Mouse (Mus musculus): ENCODE data around the gene Kazald1.
A peak's percentile ranks its signal among the peaks of the same experiment; 100 is the strongest.

The Kazald1 gene

GRCm38 (mm10) chr19:45076586-45077510, 1.8 kb downstream of the Kazald1 start:
- no peak for DNase-seq (ENCODE audit: low spot score in 2 of 2)

DNA sequence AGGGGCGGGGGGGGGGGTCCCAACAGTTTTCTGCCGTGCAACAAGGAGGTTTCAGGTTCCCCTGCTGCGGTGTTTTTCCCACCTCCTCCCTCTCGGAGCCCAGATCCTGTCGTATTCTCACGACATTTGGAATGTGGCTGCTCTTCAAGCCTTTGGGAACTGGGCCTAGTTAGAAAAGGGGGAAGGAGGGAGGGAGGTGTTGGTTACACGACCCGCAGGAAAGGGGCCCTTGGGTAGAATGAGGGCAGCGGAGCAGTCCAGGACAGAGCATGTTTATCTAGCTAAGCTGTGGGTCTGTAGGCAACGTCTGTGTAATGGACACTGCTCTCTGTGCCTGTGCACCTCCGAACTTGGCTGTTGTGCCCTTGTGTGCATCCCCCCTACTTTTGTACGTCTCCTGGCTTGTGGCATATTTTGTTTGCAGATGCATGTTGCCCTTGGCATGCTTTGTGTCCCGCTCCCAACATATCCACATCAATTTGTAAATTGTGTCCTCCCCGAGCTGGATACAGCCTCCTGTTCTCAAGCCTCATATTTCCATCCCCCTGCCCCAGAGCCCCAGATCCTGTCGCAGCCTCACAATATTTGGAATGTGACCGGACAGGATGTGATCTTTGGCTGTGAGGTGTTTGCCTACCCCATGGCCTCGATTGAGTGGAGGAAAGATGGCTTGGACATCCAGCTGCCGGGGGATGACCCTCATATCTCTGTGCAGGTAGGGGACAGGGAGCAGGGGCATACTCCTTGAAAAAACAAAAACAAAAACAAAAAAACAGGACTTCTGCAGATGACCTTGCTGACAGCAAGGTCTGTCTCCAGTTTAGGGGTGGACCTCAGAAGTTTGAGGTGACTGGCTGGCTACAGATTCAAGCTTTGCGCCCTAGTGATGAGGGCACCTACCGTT, 3.0 kb downstream of the Kazald1 start:
- DNase-seq (ENCODE audit: low spot score in 2 of 2): no peak

DNA sequence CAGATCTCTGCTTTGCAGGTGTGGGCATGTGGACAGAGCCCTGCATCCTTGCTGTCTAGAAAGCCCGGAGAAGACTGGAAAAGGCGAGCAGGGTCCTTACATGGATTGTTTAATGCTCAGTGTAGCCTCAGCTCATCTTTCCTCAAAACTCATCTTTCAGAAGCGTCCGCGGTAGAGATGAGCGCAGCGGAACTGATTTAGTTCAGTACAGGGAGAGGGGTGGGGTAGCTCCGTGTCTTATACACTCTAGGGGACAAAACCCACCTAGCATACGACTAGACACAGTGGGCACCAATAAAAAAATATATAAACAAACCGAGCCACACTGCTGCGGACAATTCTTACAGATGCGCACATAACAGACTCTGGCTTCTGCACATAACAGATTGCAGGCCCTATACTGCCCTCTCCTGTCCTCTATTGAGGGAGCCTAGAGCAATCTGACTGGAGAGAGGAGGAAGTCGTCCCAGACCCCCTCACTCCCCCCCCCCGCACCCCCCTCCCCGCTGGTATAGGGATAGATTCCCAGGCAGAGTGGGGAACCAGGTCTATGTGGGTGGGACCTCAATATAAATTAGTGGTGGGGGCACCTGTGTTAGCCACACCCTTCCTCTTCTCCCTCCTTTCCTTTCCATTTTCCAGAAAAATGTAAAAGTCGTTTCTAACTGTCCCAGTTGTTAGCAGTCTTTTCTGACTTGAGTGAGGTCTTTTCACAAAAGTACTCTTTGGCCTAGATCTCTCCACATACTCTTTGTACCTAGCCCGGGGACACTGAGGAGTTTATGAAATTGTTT, 4.1 kb downstream of the Kazald1 start:
- no peak for DNase-seq (ENCODE audit: low spot score in 2 of 2)

DNA sequence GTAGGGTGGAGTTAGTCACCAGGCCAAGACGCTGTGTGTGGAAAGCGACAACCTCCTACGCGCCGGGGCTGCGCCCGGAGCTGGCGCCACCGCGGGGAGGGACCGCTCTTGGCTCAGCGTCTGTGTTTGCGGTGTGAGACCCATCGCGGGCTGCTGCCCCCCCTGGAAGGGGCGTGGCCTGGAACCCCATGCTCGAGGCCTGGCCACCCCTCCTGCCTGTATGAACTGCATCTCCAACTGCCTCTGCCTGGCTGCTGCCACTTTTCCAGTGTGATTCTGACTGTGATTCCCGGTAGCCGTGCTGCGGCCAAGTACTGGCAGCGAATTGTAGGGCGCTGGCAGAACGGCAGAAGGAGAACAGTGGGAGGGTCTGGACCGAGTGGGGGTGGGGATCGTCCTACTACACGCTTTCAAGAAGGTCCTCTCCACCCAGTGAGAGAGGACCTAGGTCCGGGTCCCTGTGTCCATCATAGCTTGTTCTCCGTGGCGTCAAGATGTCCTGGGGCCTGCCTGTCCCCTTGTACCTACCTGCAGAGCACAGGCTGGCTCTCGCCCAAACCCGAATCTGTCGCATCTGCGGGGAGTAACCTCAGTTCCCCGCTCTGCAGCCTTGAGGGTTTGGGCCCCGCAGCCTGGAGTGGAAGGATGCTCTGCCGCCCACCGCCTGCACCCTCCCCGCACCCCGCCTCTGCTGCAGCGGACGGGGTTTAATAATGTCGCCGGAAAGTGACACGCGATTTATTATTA, 4.9 kb downstream of the Kazald1 start:
- peak in 1 of 2 experiments; percentile 52 for DNase-seq (ENCODE audit: low spot score in 2 of 2)

- no peak for DNase-seq (ENCODE audit: low spot score in 2 of 2)
Observed at GRCm38 (mm10) chr19:45080711-45081110, 5.7 kb downstream of the Kazald1 start.

DNA sequence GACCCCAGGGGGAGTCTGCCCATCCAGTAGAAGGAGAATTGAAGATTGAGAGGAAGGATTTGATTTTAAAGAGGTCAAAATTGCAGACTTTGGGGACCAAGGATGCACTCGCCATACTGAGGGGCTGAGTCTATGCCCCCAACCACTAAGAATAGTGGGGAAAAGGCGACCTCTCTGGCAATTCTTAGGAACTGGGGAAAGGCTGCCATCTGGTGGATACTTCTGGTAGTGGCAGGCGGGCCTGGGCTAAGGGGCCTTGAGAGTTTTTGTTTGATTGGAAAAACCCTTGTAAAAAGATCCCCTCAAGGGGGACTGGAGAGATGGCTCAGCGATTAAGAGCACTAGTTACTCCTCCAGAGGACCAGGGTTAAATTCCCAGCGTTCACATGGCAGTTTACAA, 6.2 kb downstream of the Kazald1 start:
- DNase-seq (ENCODE audit: low spot score in 2 of 2): no peak

- no peak for DNase-seq (ENCODE audit: low spot score in 2 of 2)
Observed at GRCm38 (mm10) chr19:45081841-45082550, 7.0 kb downstream of the Kazald1 start.

GRCm38 (mm10) chr19:45097868-45098267, 22.8 kb downstream of the Kazald1 start:
- no peak for DNase-seq (ENCODE audit: low spot score in 2 of 2)

DNA sequence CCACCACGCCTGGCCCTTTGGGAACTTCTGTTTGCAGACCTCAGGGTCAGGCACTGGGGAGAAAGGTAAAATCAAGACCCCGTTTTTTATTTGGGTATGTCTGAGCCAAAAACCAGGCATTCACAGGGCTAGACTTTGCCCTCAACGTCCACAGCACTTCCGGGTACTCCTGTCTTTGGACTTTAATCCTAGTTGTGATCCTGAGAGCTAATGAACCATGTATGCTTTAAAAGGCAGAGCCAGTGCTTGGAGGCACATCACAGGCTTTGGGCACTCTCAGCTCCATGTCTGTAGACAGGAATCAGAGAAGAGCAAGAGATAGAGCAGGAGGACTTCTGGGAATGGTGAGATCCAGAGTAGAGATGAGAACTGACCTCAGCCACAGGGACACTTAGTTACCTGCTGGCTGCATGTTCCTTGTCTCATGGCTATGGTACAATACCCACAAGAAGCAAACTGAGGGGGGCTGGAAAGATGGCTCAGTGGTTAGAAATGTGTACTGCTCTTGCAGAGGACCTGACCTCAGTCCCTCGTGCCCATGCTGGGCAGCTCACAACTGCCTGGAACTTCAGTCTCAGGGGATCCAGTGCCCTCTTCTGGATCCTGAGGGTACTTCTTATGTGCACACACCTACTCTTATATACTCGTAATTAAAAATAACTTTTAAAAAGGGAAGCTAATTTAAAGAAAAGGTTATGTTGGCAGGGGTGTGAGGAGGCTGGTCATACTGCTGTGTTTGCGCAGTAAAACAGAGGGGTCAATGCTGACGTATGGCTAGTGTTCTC, 25.6 kb downstream of the Kazald1 start:
- DNase-seq (ENCODE audit: low spot score in 2 of 2): no peak

- DNase-seq (ENCODE audit: low spot score in 2 of 2): no peak
Observed at GRCm38 (mm10) chr19:45105591-45105990, 30.6 kb downstream of the Kazald1 start.

GRCm38 (mm10) chr19:45106689-45107088, 31.6 kb downstream of the Kazald1 start:
- DNase-seq (ENCODE audit: low spot score in 2 of 2): no peak

- DNase-seq (ENCODE audit: low spot score in 2 of 2): no peak
Observed at GRCm38 (mm10) chr19:45110681-45111080, 35.6 kb downstream of the Kazald1 start.

GRCm38 (mm10) chr19:45112444-45112843, 37.4 kb downstream of the Kazald1 start:
- DNase-seq (ENCODE audit: low spot score in 2 of 2): no peak

GRCm38 (mm10) chr19:45113791-45114460, 38.9 kb downstream of the Kazald1 start:
- no peak for DNase-seq (ENCODE audit: low spot score in 2 of 2)

DNA sequence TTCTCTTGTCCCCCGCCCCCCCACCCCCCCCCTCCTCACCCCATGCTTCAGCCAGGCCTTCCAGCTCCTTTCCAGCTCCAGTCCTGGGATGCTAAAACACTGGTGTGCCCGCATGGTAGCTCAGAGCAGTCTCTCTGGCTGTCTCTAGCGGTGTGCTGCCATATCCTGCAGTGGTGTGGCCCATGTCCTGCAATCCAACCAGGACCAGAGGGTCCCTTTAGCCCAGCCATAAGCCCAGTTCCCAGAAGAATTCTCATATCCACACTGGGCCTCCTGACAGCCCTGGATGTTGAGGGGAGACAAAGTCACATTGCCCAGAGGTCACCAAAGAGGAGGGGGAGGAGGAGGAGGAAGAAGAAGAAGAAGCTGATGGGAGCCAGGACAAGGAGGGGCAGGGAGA, 39.7 kb downstream of the Kazald1 start:
- DNase-seq (ENCODE audit: low spot score in 2 of 2): no peak

GRCm38 (mm10) chr19:45116798-45117197, 41.8 kb downstream of the Kazald1 start:
- DNase-seq (ENCODE audit: low spot score in 2 of 2): no peak
